Mouse (Mus musculus): ENCODE measurements around the gene Pdzd7. TPM values are rescaled to one million over a fixed set of nuclear protein-coding genes. Genes with fewer than 3 reads are reported as not detected.

The Pdzd7 gene
- total RNA-seq, 4 experiments from 2014 or later = 0.46 TPM; not detected in 3

GRCm38 (mm10) chr19:44985159-44985988 lies 60.1 kb downstream of the Pdzd7 start:
- no peak for DNase-seq (ENCODE audit: low spot score)

- DNase-seq (ENCODE audit: low spot score) = no peak
These were observed 61.1 kb downstream of the Pdzd7 start for GRCm38 (mm10) chr19:44984420-44984819.

- no peak for DNase-seq (ENCODE audit: low spot score)
These were observed 62.2 kb downstream of the Pdzd7 start for GRCm38 (mm10) chr19:44983366-44983765.

- no peak for DNase-seq (ENCODE audit: low spot score)
These were observed 62.9 kb downstream of the Pdzd7 start for GRCm38 (mm10) chr19:44982477-44983115.

GRCm38 (mm10) chr19:44980787-44981186 lies 64.7 kb downstream of the Pdzd7 start:
- DNase-seq (ENCODE audit: low spot score) = no peak

- no peak for DNase-seq (ENCODE audit: low spot score)
These were observed 68.4 kb downstream of the Pdzd7 start for GRCm38 (mm10) chr19:44977148-44977547.

Other genes starting within 250 kb of the Pdzd7 start
- gene Slf2, start 114.6 kb downstream of the Pdzd7 start, total RNA-seq (2022) = 10 to 100 TPM; 18.2 to 21.9 (median 19.7) TPM
- under 1 TPM in 3 of 4 experiments, not detected in 1; 0.25 to 0.46 (median 0.44) TPM for gene Sema4g, start 56.6 kb downstream of the Pdzd7 start, total RNA-seq (2022)
- gene Twnk, start 40.1 kb downstream of the Pdzd7 start, total RNA-seq (2022) = 10 to 100 TPM; 30.6 to 34.6 (median 31.4) TPM
- 10 to 100 TPM; 43.9 to 59.9 (median 54.3) TPM for gene Mrpl43, start 39.3 kb downstream of the Pdzd7 start, total RNA-seq (2022)
- 10 to 100 TPM; 53.9 to 70.5 (median 63.8) TPM for gene Lzts2, start 31.3 kb downstream of the Pdzd7 start, total RNA-seq (2022)
- gene Sfxn3, start 1.8 kb upstream of the Pdzd7 start, total RNA-seq (2022) = 10 to 100 TPM in 3 of 4 experiments, 1 to 10 TPM in 1; 9.0 to 10.8 (median 10.3) TPM
- 1 to 10 TPM; 2.5 to 5.5 (median 2.8) TPM for gene Kazald1, start 29.5 kb upstream of the Pdzd7 start, total RNA-seq (2022)
- gene Tlx1, start 105.0 kb upstream of the Pdzd7 start, total RNA-seq (2022) = under 1 TPM in 2 of 4 experiments, not detected in 2; 0.11 to 0.14 TPM
- gene Lbx1, start 190.1 kb upstream of the Pdzd7 start, total RNA-seq (2022) = under 1 TPM in 1 of 4 experiments, not detected in 3; 0.17 TPM